Mouse (Mus musculus) hindbrain, embryonic 12.5 days (tissue): ENCODE measurements around the gene Tpk1. TPM values are rescaled to one million over a fixed set of nuclear protein-coding genes. Genes with fewer than 3 reads are reported as not detected.
"Not testable (repeated sequence)": the region's sequence is repeated elsewhere in the genome, so short reads cannot be mapped to it uniquely, and the experiment has no call there.

Experiments used
- ATAC-seq: fragments of 200-750 bp; cut with Nextera tagmentation; 2 replicates; pipeline ENCODE4 v1.8.0; 2017; ENCODE audit warnings: moderate TSS enrichment; ENCODE audit not compliant: low FRiP score
- H3K27ac ChIP-seq: fragments of 300-500 bp; sonication (generic); 2 replicates; pipeline ENCODE4 v1.5.1; 2016; ENCODE audit warnings: mild to moderate bottlenecking
- H3K27me3 ChIP-seq: fragments of 300-500 bp; sonication (generic); 2 replicates; pipeline ENCODE4 v1.6.1; 2016; ENCODE audit warnings: mild to moderate bottlenecking
- H3K36me3 ChIP-seq: fragments of 300-500 bp; sonication (generic); 2 replicates; pipeline ENCODE4 v1.6.1; 2016; ENCODE audit warnings: mild to moderate bottlenecking
- H3K4me1 ChIP-seq: fragments of 300-500 bp; sonication (generic); 2 replicates; pipeline ENCODE4 v1.6.1; 2016
- H3K4me2 ChIP-seq: fragments of 300-500 bp; sonication (generic); replicated peaks from 2 replicates; pipeline ENCODE4 v1.6.1; 2016; ENCODE audit warnings: mild to moderate bottlenecking
- H3K4me3 ChIP-seq: fragments of 300-500 bp; sonication (generic); 2 replicates; pipeline ENCODE4 v1.5.1; 2016; ENCODE audit warnings: mild to moderate bottlenecking
- H3K9ac ChIP-seq: fragments of 300-500 bp; sonication (generic); 2 replicates; pipeline ENCODE4 v1.6.1; 2016; ENCODE audit warnings: mild to moderate bottlenecking, moderate library complexity
- H3K9me3 ChIP-seq: fragments of 300-500 bp; sonication (generic); replicated peaks from 2 replicates; pipeline ENCODE4 v1.6.1; 2016; ENCODE audit warnings: mild to moderate bottlenecking
- WGBS: fragments of 180-500 bp; shearing (Covaris S2); methylation state at CpG from one replicate; pipeline ENCODE4 v1.1.7; 2016; 5-methylcytosine and 5-hydroxymethylcytosine counted together
- polyA plus RNA-seq: library from polyadenylated mRNA; unstranded; fragments of >200 nt; fragmentation: Nextera tagmentation; extraction: Ambion mirVana; gene quantifications from 2 replicates; pipeline ENCODE4 v1.2.1, GENCODE M21; 2016

The Tpk1 gene
- polyA plus RNA-seq, 1 experiment from 2014 or later, result 7.2 TPM

DNA sequence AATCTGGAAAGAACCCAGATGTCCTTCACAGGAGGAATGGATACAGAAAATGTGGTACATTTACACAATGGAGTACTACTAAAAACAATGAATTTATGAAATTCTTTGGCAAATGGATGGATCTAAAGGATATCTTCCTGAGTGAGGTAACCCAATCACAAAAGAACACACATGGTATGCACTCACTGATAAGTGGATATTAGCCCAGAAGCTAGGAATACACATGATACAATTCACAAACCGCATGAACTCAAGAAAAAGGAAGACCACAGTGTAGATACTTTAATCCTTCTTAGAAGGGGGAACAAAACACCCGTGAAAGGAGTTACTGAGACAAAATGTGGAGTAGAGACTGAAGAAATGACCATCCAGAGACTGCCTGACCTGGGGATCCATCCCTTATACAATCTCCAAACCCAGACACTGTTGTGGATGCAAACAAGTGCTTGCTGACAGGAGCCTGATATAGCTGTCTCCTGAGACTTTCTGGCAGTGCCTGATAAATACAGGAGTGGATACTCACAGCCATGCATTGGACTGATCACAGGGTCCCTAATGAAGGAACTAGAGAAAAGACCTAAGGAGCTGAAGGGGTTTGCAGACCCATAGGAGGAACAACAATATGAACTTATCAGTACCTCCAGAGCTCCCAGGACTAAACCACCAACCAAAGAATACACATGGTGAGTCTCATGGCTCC, 159.2 kb downstream of the Tpk1 start:
- H3K36me3 ChIP-seq, H3K27me3 ChIP-seq, H3K4me1 ChIP-seq, H3K4me2 ChIP-seq, H3K4me3 ChIP-seq, ATAC-seq, H3K27ac ChIP-seq, H3K9me3 ChIP-seq, H3K9ac ChIP-seq: not testable (repeated sequence)
- WGBS, result 90% methylated on average over 2 of the region's 2 CpGs

DNA sequence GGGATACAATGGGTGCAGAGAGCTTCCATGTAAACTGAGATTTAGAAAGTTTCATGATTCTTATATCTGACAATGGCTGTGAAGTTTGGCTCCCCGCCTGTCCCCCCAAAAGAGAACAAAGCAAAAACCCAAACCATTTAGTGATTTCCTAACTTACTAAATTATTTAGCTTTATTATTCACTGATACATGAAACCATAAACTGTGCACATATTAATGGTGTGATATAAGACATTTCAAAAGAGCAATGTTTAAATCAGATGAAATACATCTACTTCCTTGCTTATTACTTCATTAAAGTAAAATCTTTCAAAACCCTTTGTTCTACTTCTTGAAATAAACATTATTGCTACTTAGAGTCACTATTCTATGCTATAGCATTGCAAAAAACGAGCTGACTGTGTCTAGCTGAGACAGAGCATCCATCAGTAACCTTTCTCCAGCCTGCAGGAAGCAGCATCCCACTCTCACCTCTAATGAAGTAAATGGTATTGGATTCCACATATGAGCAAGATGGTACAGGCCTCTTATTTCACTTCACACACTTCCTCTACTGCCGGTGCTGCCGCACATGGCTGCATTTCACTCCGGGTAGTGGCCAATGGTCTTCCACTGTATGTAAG, 161.4 kb downstream of the Tpk1 start:
- Histone ChIP-seq H3K27me3 (no peaks in the 10 kb centered on the region), H3K4me3 (no peak overlapping the region), H3K4me2 (no peak overlapping the region), H3K9me3 (no peaks in the 10 kb centered on the region), H3K9ac (no peak overlapping the region), H3K27ac (no peak overlapping the region), H3K36me3 (no peaks in the 10 kb centered on the region), H3K4me1 (no peaks in the 10 kb centered on the region)
- WGBS, result 88% methylated on average over 5 of the region's 5 CpGs
- ATAC-seq, result no peak

DNA sequence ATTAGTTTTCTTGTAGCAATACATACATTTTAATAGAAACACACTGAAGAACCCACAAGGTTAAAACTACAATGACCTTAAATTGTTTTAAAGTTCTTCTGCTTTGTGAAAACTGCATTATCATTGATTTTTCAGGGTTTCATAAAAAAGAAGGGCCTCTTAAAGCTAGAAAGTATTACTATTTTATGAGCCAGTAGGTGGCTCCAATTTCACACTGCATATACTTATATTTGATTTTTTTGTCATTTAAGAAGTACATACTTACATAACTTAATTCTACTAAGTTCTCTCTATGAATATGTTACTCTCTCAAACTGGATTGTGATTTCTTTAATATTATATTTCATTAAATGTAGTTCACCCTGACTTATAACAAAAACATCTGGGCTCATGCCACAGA, 173.7 kb downstream of the Tpk1 start:
- Histone ChIP-seq H3K4me2 (no peak overlapping the region), H3K9ac (no peak overlapping the region), H3K4me3 (no peak overlapping the region), H3K4me1 (no peaks in the 10 kb centered on the region), H3K27me3 (no peaks in the 10 kb centered on the region), H3K9me3 (no peaks in the 10 kb centered on the region), H3K36me3 (no peaks in the 10 kb centered on the region), H3K27ac (no peak overlapping the region)
- no peak for ATAC-seq

DNA sequence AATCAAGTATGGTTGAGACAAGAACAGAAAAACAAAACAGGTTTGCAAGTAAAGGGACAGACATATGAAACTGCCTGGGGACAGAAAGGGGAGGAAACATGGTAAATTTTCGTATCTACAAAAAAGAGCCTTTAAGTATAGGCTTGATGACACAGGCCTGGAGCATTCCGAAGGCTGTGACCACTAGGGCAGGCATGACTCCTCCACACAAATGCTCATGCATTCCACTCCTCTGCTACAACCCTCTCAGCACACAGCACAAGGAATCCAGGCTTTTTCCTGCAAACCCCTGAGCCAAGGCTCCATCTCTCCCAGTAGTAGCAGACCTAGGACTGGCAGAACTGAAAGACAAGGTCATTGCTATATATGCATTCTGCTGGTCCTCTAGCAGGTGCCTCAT, 179.4 kb downstream of the Tpk1 start:
- H3K9ac ChIP-seq, result no peak overlapping the region
- no peak overlapping the region for H3K4me3 ChIP-seq
- no peak for ATAC-seq
- H3K36me3 ChIP-seq, result no peaks in the 10 kb centered on the region
- no peaks in the 10 kb centered on the region for H3K9me3 ChIP-seq
- H3K4me1 ChIP-seq, result no peaks in the 10 kb centered on the region
- H3K27me3 ChIP-seq, result no peaks in the 10 kb centered on the region
- no peak overlapping the region for H3K4me2 ChIP-seq
- H3K27ac ChIP-seq, result no peak overlapping the region
- WGBS, result 95% methylated on average over 2 of the region's 2 CpGs

DNA sequence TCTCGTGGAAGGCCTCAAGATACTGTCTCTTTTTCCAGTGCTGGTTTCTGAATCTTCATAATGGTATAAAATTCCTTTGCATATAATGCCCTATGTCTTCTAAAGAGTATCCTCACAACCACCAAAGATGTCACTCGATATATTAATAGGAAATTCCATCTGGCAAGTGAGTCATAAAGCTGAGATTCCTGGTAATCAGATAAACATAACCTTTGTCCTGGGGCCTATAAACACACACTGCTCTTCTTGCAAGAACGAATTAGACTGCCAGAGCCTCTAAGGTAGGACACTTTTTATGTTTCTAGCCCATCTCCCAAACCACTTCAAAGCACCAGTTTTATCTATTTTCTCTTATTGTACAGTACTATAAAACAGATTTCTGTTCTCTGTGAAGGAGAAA, 185.4 kb downstream of the Tpk1 start:
- Histone ChIP-seq H3K27ac (no peak overlapping the region), H3K9ac (no peak overlapping the region), H3K9me3 (no peaks in the 10 kb centered on the region), H3K27me3 (no peaks in the 10 kb centered on the region), H3K4me2 (no peak overlapping the region), H3K36me3 (no peaks in the 10 kb centered on the region), H3K4me1 (no peaks in the 10 kb centered on the region), H3K4me3 (no peak overlapping the region)
- no peak for ATAC-seq
- 83% methylated on average over 3 of the region's 3 CpGs for WGBS

DNA sequence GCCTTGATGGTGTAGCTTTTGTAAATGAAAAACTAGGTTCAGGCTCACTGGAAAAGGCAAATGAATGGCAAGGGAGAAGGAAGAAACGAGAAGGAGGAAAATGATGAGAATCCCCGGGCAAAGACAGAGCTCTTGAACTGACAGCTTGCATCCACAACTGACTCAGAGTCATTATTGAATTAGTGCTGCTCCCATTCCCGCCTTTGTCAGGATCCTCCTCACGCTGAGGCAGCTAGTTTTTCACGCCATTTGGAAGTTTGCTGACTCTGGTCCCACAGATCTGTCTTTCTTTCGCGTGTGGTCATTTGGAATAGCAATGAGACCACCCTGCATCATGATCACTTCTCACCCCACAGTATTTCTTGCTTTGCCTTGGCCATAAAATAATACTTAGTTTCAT, 187.3 kb downstream of the Tpk1 start:
- no peak overlapping the region for H3K4me2 ChIP-seq
- H3K27me3 ChIP-seq, result no peaks in the 10 kb centered on the region
- no peaks in the 10 kb centered on the region for H3K36me3 ChIP-seq
- no peak overlapping the region for H3K4me3 ChIP-seq
- H3K9ac ChIP-seq, result no peak overlapping the region
- H3K4me1 ChIP-seq, result no peaks in the 10 kb centered on the region
- H3K9me3 ChIP-seq, result no peaks in the 10 kb centered on the region
- WGBS, result 35% methylated on average over 7 of the region's 7 CpGs
- no peak for ATAC-seq
- H3K27ac ChIP-seq, result no peak overlapping the region

DNA sequence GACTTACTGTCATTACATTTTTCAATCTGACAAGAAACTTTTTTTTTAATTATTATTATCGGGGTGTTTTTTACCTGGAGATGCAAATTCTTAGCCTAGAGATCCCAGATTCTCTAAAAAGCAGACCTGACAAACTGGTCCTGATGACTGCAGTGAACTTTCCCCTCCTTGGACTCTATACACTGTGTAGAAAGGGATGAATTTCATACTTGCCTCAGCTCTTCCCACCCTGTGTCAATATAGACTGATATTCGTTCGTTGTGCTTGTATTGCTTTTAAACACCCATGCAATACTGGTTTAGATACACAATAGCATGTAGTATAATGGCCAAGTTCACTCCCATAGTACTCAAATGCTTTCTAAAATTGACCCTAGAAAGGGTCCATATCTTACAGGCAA, 189.7 kb downstream of the Tpk1 start:
- no peaks in the 10 kb centered on the region for H3K36me3 ChIP-seq
- H3K4me2 ChIP-seq, result no peak overlapping the region
- 90% methylated on average over 3 of the region's 3 CpGs for WGBS
- H3K9me3 ChIP-seq, result no peaks in the 10 kb centered on the region
- H3K27me3 ChIP-seq, result no peaks in the 10 kb centered on the region
- ATAC-seq, result no peak
- H3K27ac ChIP-seq, result no peak overlapping the region
- no peak overlapping the region for H3K4me3 ChIP-seq
- no peak overlapping the region for H3K9ac ChIP-seq
- H3K4me1 ChIP-seq, result no peaks in the 10 kb centered on the region

DNA sequence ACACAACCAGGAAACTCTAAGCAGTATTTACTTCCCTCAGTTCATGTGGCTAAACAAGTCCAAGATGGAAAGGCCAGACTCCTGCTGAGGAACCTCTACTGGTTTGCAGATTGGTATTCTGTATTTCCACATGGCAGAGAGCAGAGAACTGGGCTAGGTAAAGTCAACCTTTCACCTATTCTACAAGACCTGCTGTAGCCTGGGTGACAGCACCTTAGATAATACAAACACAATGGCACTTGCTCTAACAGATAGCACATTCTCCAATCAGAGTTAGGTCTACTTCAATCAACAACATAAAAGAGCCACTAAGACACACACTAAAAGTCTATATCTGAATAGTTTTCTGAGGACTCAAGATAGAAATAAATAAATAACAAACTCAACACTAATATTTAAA, 190.2 kb downstream of the Tpk1 start:
- no peak for ATAC-seq
- Histone ChIP-seq H3K36me3 (no peaks in the 10 kb centered on the region), H3K4me2 (no peak overlapping the region), H3K9me3 (no peaks in the 10 kb centered on the region), H3K4me1 (no peaks in the 10 kb centered on the region), H3K27ac (no peak overlapping the region), H3K27me3 (no peaks in the 10 kb centered on the region), H3K4me3 (no peak overlapping the region), H3K9ac (no peak overlapping the region)

DNA sequence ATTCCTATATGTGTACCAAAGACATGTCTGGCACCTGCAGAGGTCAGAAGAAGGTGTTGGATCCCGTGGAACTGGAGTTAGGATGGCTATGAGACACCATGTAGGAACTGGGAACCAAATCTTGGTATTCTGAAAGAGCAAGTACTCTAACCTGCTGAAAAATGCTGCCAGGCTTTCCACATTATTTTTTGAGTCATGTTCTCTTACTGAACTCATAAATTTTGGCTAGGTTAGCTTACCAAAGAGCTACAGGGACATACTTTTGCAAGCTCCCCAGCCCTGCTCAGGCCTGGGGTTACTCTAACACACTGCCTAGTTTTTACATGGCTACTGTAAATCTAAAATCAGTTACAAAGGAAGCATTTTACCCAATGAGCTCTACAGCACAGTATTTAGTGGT, 194.5 kb downstream of the Tpk1 start:
- no peak for ATAC-seq
- no peak overlapping the region for H3K27ac ChIP-seq
- no peaks in the 10 kb centered on the region for H3K36me3 ChIP-seq
- no peak overlapping the region for H3K9ac ChIP-seq
- no peaks in the 10 kb centered on the region for H3K27me3 ChIP-seq
- 89% methylated on average over 1 of the region's 1 CpGs for WGBS
- H3K4me2 ChIP-seq, result no peak overlapping the region
- H3K4me1 ChIP-seq, result no peaks in the 10 kb centered on the region
- no peak overlapping the region for H3K4me3 ChIP-seq
- no peaks in the 10 kb centered on the region for H3K9me3 ChIP-seq

DNA sequence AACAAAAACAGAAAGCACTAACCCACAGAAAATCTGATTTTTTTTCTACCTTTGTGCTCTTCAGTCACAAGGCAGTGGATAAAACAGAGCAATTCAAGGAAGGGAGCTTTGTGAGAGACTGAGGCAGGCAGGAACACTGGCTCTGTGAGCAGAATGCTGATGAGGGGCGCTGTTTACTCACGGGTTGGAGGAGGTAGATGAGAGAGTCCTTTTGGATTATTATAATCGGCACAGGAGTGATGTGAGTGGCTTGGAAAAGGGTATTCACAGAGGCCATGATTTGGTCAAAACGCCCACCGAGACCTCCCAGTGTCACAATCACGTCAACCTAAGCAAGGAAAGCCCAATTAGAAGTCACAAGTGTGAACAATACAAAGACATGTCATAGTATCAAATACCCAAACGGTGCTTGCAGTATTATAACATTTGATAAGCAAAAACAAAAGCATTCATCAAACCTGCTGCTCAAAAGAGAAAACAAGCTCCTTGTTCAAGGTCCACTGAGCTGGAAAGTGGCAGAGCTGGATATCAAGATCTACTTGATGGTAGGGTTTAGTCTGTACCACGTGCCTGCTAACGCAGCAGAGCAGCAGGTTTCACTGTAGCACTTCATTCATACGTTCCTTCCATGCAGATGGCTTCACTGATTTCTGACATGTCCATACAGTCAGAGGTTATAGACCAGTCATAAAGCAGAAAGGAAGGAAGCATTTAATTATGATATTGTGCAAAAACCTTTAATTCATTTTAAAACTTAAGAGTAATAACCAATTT, 197.1 kb downstream of the Tpk1 start:
- Histone ChIP-seq H3K4me3 (no peak overlapping the region), H3K4me1 (no peaks in the 10 kb centered on the region), H3K36me3 (no peaks in the 10 kb centered on the region), H3K9me3 (no peaks in the 10 kb centered on the region), H3K27me3 (no peaks in the 10 kb centered on the region), H3K4me2 (no peak overlapping the region), H3K9ac (no peak overlapping the region), H3K27ac (no peak overlapping the region)
- 74% methylated on average over 10 of the region's 10 CpGs for WGBS
- ATAC-seq, result no peak

DNA sequence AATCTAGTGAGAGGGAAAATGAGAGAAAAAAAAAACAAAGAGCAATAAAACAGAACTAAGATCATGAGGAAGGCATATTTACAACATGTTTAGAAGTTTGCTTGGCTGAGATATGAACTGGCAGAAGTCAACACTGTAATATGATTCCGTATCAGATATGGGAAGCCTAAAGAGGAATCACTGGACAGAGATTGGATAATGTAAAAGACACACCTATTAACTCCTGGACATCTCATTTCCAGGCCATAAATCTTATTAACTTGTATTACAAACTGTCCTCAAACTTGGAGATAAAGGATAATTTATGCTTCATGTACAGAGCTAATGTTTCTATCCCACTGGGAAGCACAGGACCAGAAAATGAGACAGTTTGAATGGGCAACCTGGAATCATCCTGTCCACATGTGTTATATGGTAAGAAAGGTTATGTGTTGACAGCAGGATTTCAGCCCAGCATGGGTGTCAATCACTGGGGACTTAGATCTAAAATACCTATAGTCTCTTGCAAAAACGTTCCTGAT, 203.2 kb downstream of the Tpk1 start:
- Histone ChIP-seq H3K9me3 (no peaks in the 10 kb centered on the region), H3K27ac (no peak overlapping the region), H3K4me1 (no peaks in the 10 kb centered on the region), H3K4me2 (no peak overlapping the region), H3K4me3 (no peak overlapping the region), H3K36me3 (no peaks in the 10 kb centered on the region), H3K27me3 (no peaks in the 10 kb centered on the region), H3K9ac (no peak overlapping the region)
- no peak for ATAC-seq
- 77% methylated on average over 2 of the region's 2 CpGs for WGBS

DNA sequence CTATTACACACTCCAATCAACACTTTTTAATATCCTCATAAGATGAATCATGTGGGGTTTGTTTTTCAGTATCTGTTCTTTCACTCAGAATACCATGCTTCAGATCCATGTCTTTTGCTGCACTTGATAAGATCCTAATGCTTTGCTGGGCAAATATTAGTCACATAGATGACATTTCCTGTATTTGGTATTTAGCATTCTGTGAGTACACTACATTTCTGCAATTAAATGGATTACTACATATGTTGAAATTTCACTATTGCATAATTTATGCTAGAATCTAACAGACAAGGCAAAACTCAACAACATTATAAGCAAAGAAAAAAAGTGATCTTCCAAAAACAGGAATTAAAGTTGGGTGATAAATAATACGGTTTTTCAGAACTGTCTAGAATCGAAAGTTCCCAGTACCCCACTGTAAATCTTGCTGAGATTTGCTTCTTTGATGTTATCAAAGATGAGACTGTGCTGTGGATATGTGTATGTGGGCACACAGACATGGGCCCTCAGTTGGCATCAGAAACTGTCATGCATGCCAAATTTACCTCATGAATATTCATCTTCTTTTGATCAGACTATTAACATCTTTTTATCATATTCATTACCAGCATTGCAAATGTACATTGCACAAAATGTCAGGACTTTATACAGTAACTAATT, 203.8 kb downstream of the Tpk1 start:
- no peak overlapping the region for H3K4me3 ChIP-seq
- no peaks in the 10 kb centered on the region for H3K4me1 ChIP-seq
- no peaks in the 10 kb centered on the region for H3K9me3 ChIP-seq
- no peak overlapping the region for H3K9ac ChIP-seq
- no peak overlapping the region for H3K27ac ChIP-seq
- WGBS, result 91% methylated on average over 2 of the region's 2 CpGs
- H3K27me3 ChIP-seq, result no peaks in the 10 kb centered on the region
- ATAC-seq, result no peak
- no peaks in the 10 kb centered on the region for H3K36me3 ChIP-seq
- no peak overlapping the region for H3K4me2 ChIP-seq
